Mouse (Mus musculus): ENCODE measurements around the gene Cttnbp2nl. TPM values are rescaled to one million over a fixed set of nuclear protein-coding genes. Genes with fewer than 3 reads are reported as not detected.

The Cttnbp2nl gene
- total RNA-seq, 2 experiments from 2014 or later, result 30.2 to 31.3 TPM

- no peak for DNase-seq
- intact Hi-C loops (cut with DNase I), result loop anchor here (2.0 kb wide), 1 partner anchor 32 kb away; no protein-coding TSS in a partner anchor
Measured at GRCm38 (mm10) chr3:105018783-105019105, 34.2 kb downstream of the Cttnbp2nl start.

GRCm38 (mm10) chr3:105018085-105018782 lies 34.7 kb downstream of the Cttnbp2nl start:
- intact Hi-C loops (cut with DNase I), result loop anchor here (2.0 kb wide), 1 partner anchor 33 kb away; no protein-coding TSS in a partner anchor
- peak in 1 of 2 experiments; percentile 36 for DNase-seq

DNA sequence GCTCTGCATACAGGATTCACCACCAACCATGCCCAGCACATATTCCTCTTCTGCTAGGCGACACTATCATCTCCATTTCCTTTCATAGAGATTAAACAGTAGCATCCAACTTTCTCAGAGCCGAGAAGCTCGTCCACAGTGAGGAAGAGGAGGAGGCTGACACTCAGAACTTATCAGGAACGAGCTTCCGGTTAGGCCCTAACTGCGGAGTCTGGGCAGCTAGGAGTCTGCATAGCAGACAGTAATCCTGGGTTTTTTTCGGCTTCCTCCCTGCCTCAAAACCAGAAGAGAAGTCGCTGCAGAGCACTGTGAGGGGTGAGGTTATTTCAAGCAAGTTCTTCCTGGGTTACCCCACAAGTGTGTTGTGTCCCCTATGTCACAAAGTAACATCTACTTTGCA lies 35.6 kb downstream of the Cttnbp2nl start:
- DNase-seq, result no peak
- intact Hi-C loops (cut with DNase I), result no loop called here

DNA sequence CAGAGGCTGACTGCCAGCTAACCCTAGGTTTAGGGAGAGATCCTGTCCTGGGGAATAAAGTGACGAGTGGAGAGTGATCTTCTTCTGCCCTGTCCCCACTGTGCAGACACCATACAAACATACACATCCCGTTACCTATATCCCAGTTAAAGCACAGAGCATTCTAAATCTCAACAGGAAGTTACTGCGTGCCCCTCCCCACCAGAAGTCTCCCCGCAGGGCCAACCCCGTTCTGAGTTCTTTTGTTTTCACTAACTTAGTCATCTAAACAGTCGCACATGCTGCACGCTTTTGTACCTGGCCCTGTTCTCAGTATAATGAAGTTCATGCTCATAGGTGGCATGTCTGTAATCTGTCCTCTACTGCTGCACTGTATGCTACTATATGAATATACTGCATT lies 36.7 kb downstream of the Cttnbp2nl start:
- no peak for DNase-seq
- intact Hi-C loops (cut with DNase I), result no loop called here

- intact Hi-C loops (cut with DNase I), result no loop called here
- no peak for DNase-seq
Measured at GRCm38 (mm10) chr3:105014908-105015307, 38.0 kb downstream of the Cttnbp2nl start.

DNA sequence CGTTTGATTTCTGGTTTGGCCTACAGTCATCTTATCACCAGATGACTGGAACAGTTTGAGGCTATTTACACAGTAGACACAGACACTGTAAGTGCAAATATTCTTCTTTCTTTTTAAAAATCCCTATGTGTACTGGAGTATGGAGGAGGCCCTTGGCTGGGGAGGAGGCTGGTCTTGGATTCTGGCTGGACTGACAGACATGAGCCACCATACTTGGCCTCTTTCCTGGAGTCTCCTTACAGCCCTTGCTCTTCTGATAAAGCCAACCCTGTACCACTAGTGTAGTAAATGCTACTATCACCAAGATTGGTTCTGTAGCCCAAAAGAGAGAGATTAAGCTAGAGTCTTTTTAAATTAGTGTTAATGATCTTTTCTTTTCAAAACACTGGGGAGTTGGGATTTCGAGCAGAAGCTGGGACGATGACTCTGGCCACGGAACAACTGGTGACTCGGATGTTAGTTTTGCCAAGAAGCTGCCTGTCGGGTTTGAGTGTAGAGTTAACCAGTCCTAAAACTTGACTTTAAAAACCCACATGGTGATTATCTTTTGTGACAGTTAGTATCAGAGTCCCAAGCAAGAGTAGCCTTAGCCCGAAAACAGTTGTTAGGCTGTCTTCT lies 40.1 kb downstream of the Cttnbp2nl start:
- DNase-seq, result no peak
- intact Hi-C loops (cut with DNase I), result loop anchor here (2.0 kb wide), 1 partner anchor 18 kb away; no protein-coding TSS in a partner anchor

DNA sequence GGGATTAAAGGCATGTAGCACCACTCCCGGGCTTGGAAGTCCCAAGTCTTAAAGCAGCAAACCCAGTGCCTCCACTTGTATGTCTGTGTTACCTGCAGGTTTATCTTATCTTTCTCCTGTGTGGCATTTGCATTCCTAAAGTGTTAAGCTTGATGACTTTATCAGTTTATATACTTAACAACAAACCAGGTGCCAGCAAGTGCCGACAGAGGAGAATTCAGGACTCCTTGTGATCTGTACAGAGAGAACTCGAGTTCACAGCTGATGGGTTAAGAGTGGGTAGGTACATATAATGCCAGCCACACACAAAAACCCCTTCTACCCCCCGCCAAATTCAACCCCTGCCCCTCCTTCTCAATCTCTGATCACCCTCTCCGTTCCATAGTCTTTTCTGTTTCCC lies 41.1 kb downstream of the Cttnbp2nl start:
- intact Hi-C loops (cut with DNase I), result loop anchor here (2.0 kb wide), 1 partner anchor 17 kb away; no protein-coding TSS in a partner anchor
- no peak for DNase-seq

- DNase-seq, result no peak
- intact Hi-C loops (cut with DNase I), result no loop called here
Measured at GRCm38 (mm10) chr3:105010681-105011339, 42.1 kb downstream of the Cttnbp2nl start.

DNA sequence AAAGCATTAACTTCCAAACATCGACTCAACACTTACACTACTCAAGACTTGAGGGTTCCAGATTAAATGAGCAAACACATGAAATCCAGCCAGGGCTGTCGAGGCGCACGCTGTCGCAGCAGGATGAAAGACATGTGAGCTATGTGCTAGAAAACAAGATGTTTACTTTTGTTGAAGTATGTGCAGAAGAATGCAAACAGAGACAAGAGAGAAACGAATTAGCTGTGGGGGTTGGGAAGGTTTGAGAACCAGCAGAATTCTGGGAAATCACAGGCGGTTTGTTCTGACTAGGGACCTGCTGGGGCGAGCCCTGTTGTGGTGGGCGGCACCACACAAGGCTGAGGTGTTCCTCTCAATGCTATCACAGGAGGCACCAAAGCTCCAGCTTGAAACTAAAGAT lies 44.9 kb downstream of the Cttnbp2nl start:
- intact Hi-C loops (cut with DNase I), result no loop called here
- no peak for DNase-seq

DNA sequence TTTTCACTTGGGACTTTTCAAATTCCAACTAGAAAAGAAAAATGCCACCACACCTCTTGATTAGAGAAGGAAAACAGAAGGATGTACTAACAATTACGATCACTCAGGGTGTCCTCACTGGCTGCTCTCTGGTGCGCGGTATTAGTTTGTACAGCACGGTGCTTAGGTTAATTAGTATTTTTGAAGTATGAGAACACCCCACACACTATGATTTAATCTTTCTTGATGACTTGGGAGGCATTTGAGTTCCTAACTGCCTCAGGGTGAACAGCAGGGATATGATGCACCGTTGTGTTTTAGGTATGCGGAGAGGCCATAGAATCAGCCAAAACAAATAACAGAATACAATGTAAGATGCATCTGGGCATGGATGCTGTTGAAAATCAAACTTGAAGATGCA lies 46.8 kb downstream of the Cttnbp2nl start:
- intact Hi-C loops (cut with DNase I), result no loop called here
- DNase-seq, result no peak

DNA sequence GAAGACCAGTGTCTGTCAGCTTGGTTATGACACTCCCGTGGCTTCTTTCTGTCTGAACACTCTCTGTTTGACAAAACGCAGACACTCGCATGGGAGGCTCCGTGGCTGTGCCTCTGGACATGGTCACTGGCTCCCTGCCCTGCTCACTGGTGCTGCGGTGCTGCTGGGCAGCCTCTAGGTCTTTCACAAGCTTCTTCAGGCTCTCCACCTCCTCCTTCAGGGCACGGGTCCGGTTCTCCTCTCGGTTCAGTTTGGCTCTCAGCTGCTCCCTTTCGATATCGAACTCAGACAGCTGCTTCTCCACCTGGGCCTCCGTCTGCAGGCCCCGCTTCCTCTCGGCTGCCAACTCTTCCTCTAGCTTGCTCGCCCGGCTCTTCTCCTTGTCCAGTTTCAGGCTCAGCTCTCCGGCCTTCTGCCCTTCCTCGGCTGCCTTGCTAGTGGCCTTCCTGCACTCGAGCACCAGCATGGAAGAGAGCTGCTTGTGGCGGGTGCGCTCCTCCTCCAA lies 47.3 kb downstream of the Cttnbp2nl start:
- DNase-seq, result no peak
- intact Hi-C loops (cut with DNase I), result no loop called here

DNA sequence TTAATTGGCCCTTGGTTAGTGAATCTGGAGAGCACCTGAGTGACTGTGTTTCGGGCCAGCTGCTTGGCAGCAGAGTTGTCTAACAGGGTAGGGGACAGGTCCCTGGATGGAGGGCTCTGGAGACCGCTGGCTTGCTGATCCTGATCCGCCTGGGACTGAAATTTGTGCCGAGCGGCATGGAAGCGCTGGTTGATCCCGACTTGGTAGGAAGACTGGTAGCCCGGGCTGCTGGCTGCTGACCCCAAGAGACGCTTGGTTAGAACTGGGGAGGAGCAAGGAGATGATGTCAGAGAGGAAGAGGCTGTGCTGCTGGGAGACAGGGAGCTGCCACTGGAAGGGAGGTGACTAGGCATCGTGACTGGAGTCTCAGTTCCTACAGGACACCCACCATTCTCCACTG lies 47.9 kb downstream of the Cttnbp2nl start:
- intact Hi-C loops (cut with DNase I), result no loop called here
- no peak for DNase-seq

- no peak for DNase-seq
- intact Hi-C loops (cut with DNase I), result no loop called here
Measured at GRCm38 (mm10) chr3:105003960-105004463, 48.9 kb downstream of the Cttnbp2nl start.

- intact Hi-C loops (cut with DNase I), result no loop called here
- DNase-seq, result no peak
Measured at GRCm38 (mm10) chr3:105001374-105001773, 51.6 kb downstream of the Cttnbp2nl start.

DNA sequence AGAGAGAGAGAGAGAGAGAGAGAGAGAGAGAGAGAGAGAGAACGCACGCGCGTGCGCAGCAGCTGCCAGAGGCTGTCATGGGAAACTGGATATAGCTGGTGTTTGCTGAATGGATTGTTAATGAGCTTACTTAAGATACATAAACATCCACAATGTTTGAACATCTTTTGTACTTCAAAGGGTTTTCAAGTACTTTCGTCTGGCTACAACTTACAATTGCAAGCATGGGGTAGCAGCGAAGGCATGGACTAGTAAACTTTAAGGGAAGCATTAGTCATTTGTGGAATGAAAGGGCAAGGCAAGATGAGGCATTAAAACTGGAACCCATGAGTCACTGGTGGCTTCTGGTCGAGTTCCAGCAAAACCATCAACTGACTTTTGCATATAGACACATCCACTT lies 52.4 kb downstream of the Cttnbp2nl start:
- DNase-seq, result no peak
- intact Hi-C loops (cut with DNase I), result no loop called here

- DNase-seq, result no peak
Measured at GRCm38 (mm10) chr3:104997563-104997962, 55.4 kb downstream of the Cttnbp2nl start.

GRCm38 (mm10) chr3:104995707-104996106 lies 57.2 kb downstream of the Cttnbp2nl start:
- DNase-seq, result no peak
- intact Hi-C loops (cut with DNase I), result loop anchor here (2.0 kb wide), 1 partner anchor 17 kb away; no protein-coding TSS in a partner anchor

More at GRCm38 (mm10) chr3:104997563-104997962, 55.4 kb downstream of the Cttnbp2nl start:
- intact Hi-C loops (cut with DNase I), result no loop called here

GRCm38 (mm10) chr3:104994415-104994841 lies 58.5 kb downstream of the Cttnbp2nl start:
- DNase-seq, result no peak
- intact Hi-C loops (cut with DNase I), result loop anchor here (2.0 to 5.0 kb wide), 4 partner anchors 18 to 282 kb away; no protein-coding TSS in a partner anchor

GRCm38 (mm10) chr3:104993800-104994199 lies 59.1 kb downstream of the Cttnbp2nl start:
- intact Hi-C loops (cut with DNase I), result loop anchor here (2.0 to 5.0 kb wide), 4 partner anchors 19 to 281 kb away; no protein-coding TSS in a partner anchor
- no peak for DNase-seq

- peak; percentile 92 to 96 for DNase-seq
- intact Hi-C loops (cut with DNase I), result loop anchor here (1.0 to 5.0 kb wide), 4 partner anchors 66 to 281 kb away; no protein-coding TSS in a partner anchor
Measured at GRCm38 (mm10) chr3:104992709-104993388, 60.1 kb downstream of the Cttnbp2nl start.

Data from heart, postnatal 14 days (tissue).